Mouse (Mus musculus) hindbrain, embryonic 16.5 days (tissue): ENCODE results near the gene Ovch2. TPM values are rescaled to one million over a fixed set of nuclear protein-coding genes. Genes with fewer than 3 reads are reported as not detected.
"Not testable (repeated sequence)": the region's sequence is repeated elsewhere in the genome, so short reads cannot be mapped to it uniquely, and the experiment has no call there.

ENCODE experiments used
- ATAC-seq: fragments of 200-750 bp; cut with Nextera tagmentation; 2 replicates; pipeline ENCODE4 v1.8.0; 2017; ENCODE audit warnings: moderate TSS enrichment, moderate library complexity
- H3K27ac ChIP-seq: fragments of 300-500 bp; sonication (generic); 2 replicates; pipeline ENCODE4 v1.5.1; 2014; ENCODE audit warnings: low read depth, mild to moderate bottlenecking, control low read depth, low read length, moderate library complexity
- H3K27me3 ChIP-seq: fragments of 300-500 bp; sonication (generic); replicated peaks from 2 replicates; pipeline ENCODE4 v1.6.1; 2014; ENCODE audit warnings: low read length; ENCODE audit not compliant: control insufficient read depth, insufficient read depth
- H3K36me3 ChIP-seq: fragments of 300-500 bp; sonication (generic); 2 replicates; pipeline ENCODE4 v1.6.1; 2014; ENCODE audit warnings: mild to moderate bottlenecking, low read length, moderate library complexity, mixed read lengths; ENCODE audit not compliant: control insufficient read depth, insufficient read depth
- H3K4me1 ChIP-seq: fragments of 300-500 bp; sonication (generic); 2 replicates; pipeline ENCODE4 v1.6.1; 2014; ENCODE audit warnings: low read depth, low read length; ENCODE audit not compliant: control insufficient read depth, insufficient read depth
- H3K4me2 ChIP-seq: fragments of 300-500 bp; sonication (generic); 2 replicates; pipeline ENCODE4 v1.6.1; 2014; ENCODE audit warnings: mild to moderate bottlenecking, low read length, control low read depth, moderate library complexity
- H3K4me3 ChIP-seq: fragments of 300-500 bp; sonication (generic); 2 replicates; pipeline ENCODE4 v1.5.1; 2014; ENCODE audit warnings: mild to moderate bottlenecking, low read length, control low read depth, moderate library complexity
- H3K9ac ChIP-seq: fragments of 300-500 bp; sonication (generic); 2 replicates; pipeline ENCODE4 v1.6.1; 2014; ENCODE audit warnings: low read depth, mild to moderate bottlenecking, control low read depth, low read length, moderate library complexity
- H3K9me3 ChIP-seq: fragments of 300-500 bp; sonication (generic); 2 replicates; pipeline ENCODE4 v1.6.1; 2014; ENCODE audit warnings: mild to moderate bottlenecking, low read length, moderate library complexity; ENCODE audit not compliant: control insufficient read depth
- WGBS: fragments of 180-500 bp; shearing (Covaris S2); extraction: QIAGEN DNeasy Blood & Tissue Kit; methylation state at CpG from one replicate; pipeline ENCODE4 v1.1.7; 2014; 5-methylcytosine and 5-hydroxymethylcytosine counted together
- polyA plus RNA-seq: library from polyadenylated mRNA; unstranded; fragments of >200 nt; fragmentation: Nextera tagmentation; extraction: Ambion mirVana; gene quantifications from 2 replicates; pipeline ENCODE4 v1.2.1, GENCODE M21; 2015

Ovch2 gene
- polyA plus RNA-seq, result not detected in 2 replicates

- Histone ChIP-seq H3K4me1 (no peaks in the 10 kb centered on the region), H3K4me3 (no peak within 1 kb of the TSS), H3K27ac (no peak within 1 kb of the TSS), H3K9me3 (no peaks in the 10 kb centered on the region), H3K4me2 (no peak within 1 kb of the TSS), H3K36me3 (no peaks in the 10 kb centered on the region), H3K27me3 (no peaks in the 10 kb centered on the region), H3K9ac (no peak within 1 kb of the TSS)
- no peak for ATAC-seq
- 85% methylated on average over 2 of the region's 2 CpGs for WGBS
These were observed at the start of gene Ovch2 for GRCm38 (mm10) chr7:107801108-107801507. Ovch2 (minus strand) TSS chr7:107801208.

- H3K27me3 ChIP-seq, H3K4me1 ChIP-seq, ATAC-seq, H3K36me3 ChIP-seq, H3K27ac ChIP-seq, H3K9me3 ChIP-seq, H3K9ac ChIP-seq, H3K4me3 ChIP-seq, H3K4me2 ChIP-seq: not testable (repeated sequence)
- WGBS, result 81% methylated on average over 1 of the region's 1 CpGs
These were observed 46.4 kb upstream of the Ovch2 start, which contains the start of gene Olfr470 for GRCm38 (mm10) chr7:107847390-107847789. Olfr470 (minus strand) TSS chr7:107847490.

DNA sequence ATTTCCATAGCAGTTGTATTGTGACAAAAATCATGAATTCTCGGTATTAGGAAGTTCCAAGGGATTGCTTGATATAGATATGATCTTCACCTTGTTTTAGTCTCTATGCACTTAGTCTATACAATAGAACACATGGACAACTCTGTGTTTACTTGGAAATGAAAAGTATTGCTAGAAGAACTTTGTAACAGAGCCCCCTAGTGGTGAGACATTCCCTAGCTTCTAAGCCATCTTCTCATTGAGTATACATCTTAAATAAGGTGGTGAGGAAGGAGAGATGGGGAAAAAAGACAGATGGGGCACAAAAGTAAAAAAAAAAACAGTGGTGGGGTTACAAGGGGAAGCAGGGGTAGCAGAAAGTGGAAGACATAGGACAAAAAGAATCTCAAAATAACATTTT, 40.7 kb upstream of the Ovch2 start:
- Histone ChIP-seq H3K9me3 (no peaks in the 10 kb centered on the region), H3K36me3 (no peaks in the 10 kb centered on the region), H3K4me1 (no peaks in the 10 kb centered on the region), H3K27me3 (no peaks in the 10 kb centered on the region), H3K27ac (no peak overlapping the region), H3K9ac (no peak overlapping the region), H3K4me2 (no peak overlapping the region), H3K4me3 (no peak overlapping the region)
- ATAC-seq, result no peak
- 80% methylated on average over 1 of the region's 1 CpGs for WGBS

GRCm38 (mm10) chr7:107825441-107825840, 24.4 kb upstream of the Ovch2 start, which contains the start of gene Olfr469:
Olfr469 (minus strand) TSS chr7:107825541.
- H3K4me1 ChIP-seq, H3K9me3 ChIP-seq, H3K9ac ChIP-seq, H3K4me2 ChIP-seq, H3K36me3 ChIP-seq, H3K27ac ChIP-seq, ATAC-seq, H3K4me3 ChIP-seq, H3K27me3 ChIP-seq: not testable (repeated sequence)

- not testable (repeated sequence) for H3K27ac ChIP-seq, H3K4me2 ChIP-seq, H3K36me3 ChIP-seq, H3K4me3 ChIP-seq, H3K9me3 ChIP-seq, H3K27me3 ChIP-seq, H3K4me1 ChIP-seq, H3K9ac ChIP-seq, ATAC-seq
- 66% methylated on average over 2 of the region's 2 CpGs for WGBS
These were observed 22.9 kb upstream of the Ovch2 start for GRCm38 (mm10) chr7:107823867-107824266.

DNA sequence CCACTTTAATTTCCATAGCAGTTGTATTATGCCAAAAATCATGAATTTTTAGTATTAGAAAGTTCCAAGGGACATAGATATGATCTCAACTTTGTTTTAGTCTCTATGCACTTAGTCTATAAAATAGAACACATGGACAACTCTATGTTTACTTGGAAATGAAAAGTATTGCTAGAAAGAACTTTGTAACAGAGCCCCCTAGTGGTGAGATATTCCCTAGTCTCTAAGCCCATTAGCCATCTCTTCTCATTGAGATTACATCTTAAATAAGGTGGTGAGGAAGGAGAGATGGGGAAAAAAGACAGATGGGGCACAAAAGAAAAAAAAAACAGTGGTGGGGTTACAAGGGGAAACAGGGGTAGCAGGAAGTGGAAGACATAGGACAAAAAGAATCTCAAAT, 18.4 kb upstream of the Ovch2 start:
- Histone ChIP-seq H3K36me3 (no peaks in the 10 kb centered on the region), H3K4me2 (no peak overlapping the region), H3K9me3 (no peaks in the 10 kb centered on the region), H3K4me1 (no peaks in the 10 kb centered on the region), H3K27me3 (no peaks in the 10 kb centered on the region), H3K4me3 (no peak overlapping the region), H3K27ac (no peak overlapping the region), H3K9ac (no peak overlapping the region)
- no peak for ATAC-seq

GRCm38 (mm10) chr7:107811963-107812362, 11.0 kb upstream of the Ovch2 start, which contains the start of gene Olfr467:
Olfr467 (plus strand) TSS chr7:107812263.
- Histone ChIP-seq H3K27ac (no peak within 1 kb of the TSS), H3K4me2 (no peak within 1 kb of the TSS), H3K27me3 (no peaks in the 10 kb centered on the region), H3K4me1 (no peaks in the 10 kb centered on the region), H3K4me3 (no peak within 1 kb of the TSS), H3K36me3 (no peaks in the 10 kb centered on the region), H3K9ac (no peak within 1 kb of the TSS), H3K9me3 (no peaks in the 10 kb centered on the region)
- ATAC-seq, result no peak

DNA sequence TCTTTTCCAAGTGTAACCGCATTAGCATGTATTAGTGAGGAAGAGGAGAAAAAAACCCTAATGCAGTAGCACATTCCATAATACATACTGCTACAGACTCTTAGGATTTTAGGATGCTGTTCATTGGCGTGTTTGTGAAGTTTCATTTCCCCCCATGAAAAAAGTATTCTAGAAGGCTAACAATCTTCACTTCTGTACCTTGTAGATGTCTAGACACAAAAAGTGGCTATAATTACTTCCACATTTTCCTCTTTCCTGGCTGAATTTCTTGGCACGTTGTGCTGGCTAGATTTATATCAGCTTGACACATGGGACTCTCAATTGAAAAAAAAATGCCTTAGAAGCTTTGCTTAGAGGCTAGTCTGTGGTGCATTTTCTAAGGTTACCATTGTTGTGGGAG, 1.1 kb upstream of the Ovch2 start:
- H3K9me3 ChIP-seq, result no peaks in the 10 kb centered on the region
- H3K4me2 ChIP-seq, result no peak overlapping the region
- no peaks in the 10 kb centered on the region for H3K4me1 ChIP-seq
- ATAC-seq, result no peak
- no peaks in the 10 kb centered on the region for H3K27me3 ChIP-seq
- H3K36me3 ChIP-seq, result no peaks in the 10 kb centered on the region
- no peak overlapping the region for H3K9ac ChIP-seq
- WGBS, result 88% methylated on average over 3 of the region's 3 CpGs
- no peak overlapping the region for H3K4me3 ChIP-seq
- no peak overlapping the region for H3K27ac ChIP-seq

DNA sequence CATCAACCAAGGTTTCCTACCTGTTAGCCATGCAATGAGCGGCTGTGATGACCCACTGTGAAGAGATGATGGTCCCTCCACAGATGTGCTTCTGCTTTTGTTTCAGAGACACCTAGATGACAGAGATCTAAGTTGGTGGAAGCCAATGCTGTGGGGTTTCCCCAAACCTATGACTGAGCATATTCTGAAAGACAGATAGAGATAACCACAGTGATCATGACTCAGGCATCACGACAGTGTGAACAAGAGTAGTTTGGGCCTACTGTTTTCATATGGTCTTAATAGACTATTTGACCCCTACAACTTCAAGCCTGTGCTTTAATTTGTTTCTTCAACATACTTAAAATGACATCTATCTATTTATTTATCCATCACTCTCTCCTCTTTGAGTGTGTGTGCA, 4.5 kb downstream of the Ovch2 start:
- H3K9ac ChIP-seq, result no peak overlapping the region
- no peak overlapping the region for H3K4me2 ChIP-seq
- WGBS, result 88% methylated on average over 2 of the region's 2 CpGs
- no peak for ATAC-seq
- H3K27me3 ChIP-seq, result no peaks in the 10 kb centered on the region
- H3K4me3 ChIP-seq, result no peak overlapping the region
- no peaks in the 10 kb centered on the region for H3K9me3 ChIP-seq
- no peaks in the 10 kb centered on the region for H3K36me3 ChIP-seq
- no peak overlapping the region for H3K27ac ChIP-seq
- no peaks in the 10 kb centered on the region for H3K4me1 ChIP-seq

DNA sequence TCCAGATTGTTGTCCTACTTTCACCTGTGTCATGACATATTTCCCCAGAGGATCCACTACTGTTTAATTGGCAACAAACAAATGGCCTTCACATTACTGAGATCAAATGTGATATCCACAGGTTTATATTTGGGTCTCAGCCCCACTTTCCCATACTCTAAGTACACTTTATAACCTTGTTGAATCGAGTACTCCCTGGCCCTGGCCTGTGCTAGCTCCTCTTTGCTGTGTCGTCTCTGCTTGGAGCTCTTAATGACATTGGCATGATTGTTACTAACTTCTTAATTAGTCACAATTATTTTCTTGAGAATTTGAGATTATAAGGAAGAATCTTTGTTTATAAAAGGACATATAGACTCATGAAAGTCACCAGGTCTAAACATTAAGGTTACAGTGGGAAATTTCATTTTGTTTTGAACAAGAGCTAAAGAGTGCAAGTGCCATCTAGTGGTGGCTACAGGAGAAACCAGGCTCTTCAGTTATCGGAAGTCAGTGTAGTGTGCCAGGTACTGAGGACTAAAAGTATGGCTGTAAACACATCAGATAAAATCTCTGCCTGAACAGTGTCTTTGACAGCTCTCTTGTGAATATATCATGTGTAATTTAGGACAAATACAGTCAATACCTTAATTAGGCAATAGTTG, 12.9 kb downstream of the Ovch2 start:
- Histone ChIP-seq H3K9ac (no peak overlapping the region), H3K27me3 (no peaks in the 10 kb centered on the region), H3K36me3 (no peaks in the 10 kb centered on the region), H3K4me1 (no peaks in the 10 kb centered on the region), H3K9me3 (no peaks in the 10 kb centered on the region), H3K4me3 (no peak overlapping the region), H3K27ac (no peak overlapping the region), H3K4me2 (no peak overlapping the region)
- ATAC-seq, result peak; percentile 77
- WGBS, result 63% methylated on average over 3 of the region's 3 CpGs
